Mouse (Mus musculus) cerebellum, adult 9-11 months (tissue): ENCODE data around the gene Tbx20.

Experiments
- DNase-seq: peaks from one replicate; pipeline ENCODE4 v3.0.0; 2022

The Tbx20 gene

DNA sequence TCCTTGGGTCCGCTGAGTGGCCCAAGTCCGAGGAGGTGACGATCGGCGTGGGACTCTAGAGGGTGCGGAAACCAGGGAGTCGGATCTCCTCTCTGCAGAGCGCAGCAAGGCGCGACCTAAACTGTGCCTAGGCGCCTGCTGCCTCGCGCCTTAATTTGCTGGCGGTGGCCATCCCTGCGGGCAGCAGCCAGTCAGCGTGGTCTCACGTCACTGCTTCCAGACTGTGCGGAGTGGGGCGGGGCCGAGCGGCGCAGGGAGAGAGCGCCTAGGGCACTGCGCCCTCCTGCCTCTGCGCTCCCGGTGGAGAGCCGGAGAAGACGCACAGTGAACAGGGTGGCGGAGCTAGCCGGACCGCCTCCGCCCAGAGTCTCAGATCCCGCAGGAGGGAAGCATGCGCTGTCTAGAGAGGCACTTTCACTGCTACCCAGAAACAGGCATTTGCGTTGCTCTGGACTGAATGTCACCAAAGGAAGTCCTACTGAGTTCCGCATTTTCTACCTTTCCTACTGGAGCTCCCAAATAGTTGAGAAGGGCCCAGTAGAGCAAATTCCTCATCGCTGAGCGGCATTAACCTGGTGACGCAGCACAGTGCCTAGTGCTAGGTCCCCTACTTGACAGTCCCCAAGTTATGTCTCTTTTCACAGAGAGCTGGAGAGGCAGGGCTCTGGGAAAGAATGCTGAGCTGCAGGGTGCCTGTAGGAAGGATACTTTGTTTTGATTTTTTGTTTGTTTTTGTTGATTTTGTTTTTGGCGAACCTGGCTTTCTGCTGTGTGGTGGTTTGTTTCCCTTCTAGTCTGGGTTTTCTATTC is at the start of gene Tbx20:
Gene Tbx20 (minus strand): TSS at position 144 of the 810 bp plus-strand sequence.
- DNase-seq = no peak

DNA sequence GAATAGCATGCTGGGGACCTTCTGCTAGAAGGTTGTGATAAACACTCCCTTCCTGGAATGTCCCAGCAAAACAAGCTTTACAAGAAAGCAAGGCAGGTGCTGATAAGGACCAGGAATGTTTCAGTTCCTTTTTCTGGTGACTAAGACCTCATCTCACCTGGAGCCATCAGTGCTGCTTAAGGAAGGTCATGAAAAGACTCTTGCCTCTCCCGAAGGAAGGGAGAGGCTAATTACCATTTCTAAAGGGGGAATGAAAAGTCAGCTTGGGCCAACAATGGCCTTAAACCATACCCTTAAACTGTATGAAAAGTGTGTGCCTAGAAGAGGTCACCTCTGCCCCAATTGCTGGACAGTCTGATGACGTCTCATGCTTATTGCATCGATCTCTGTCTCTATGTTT is 44.4 kb upstream of the Tbx20 start:
- no peak for DNase-seq

DNA sequence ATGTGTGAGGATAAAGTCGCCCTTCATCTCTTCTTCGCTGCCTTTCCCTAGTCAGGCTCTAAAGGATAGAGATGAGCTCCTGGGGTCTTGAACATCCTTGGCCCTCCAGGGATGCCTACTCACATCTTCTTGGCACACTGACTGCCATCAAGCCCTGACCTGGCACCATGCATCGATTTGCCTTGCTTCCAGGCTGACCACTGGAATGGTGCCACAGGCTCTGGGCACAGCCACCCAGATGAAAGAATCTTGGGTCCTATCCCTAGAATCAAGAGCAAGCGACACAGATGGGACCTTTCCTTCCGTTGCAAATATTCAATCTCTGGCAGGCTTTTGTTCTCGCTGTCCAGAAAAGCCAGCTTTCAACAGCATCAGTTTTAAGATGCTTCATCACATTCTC is 38.4 kb upstream of the Tbx20 start:
- DNase-seq = no peak

DNA sequence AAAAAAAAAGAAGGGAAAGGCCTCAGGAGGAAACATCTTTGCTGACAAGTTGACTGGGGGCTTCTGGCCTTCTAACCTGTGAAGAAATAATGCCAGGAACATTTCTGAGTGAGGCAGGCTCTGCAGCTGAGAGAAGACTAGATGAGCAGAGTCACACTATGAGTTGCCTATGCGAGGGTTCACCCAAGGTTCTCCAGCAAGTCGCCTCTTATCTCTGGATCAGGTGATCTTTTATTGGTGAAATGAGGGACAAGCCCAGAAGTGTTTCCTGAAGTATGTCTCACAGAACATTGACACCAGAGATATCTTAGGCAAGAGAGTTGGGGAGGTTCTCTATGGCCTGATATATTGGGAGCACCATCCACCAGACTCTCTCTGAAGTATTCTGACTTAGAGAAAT is 18.0 kb upstream of the Tbx20 start:
- no peak for DNase-seq

DNA sequence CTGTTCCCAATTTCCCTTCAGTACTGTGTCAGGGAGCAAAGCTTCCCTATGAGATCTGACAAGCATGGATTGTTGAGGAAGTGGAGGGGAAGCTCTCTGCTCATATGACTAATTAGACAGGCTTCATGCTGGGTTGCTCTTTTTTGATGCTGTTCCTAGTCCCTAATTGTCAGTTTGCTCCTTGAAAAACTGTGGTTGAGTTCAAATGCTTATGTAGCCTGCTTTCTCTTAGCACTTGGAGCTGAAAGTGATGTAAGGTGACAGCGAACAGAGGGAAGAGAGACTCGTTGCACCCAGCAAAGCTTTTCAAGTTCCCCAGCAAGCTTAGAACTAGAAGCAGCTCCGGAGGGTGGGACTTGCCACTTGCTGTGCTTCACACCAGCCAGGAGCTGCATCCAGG is 15.3 kb upstream of the Tbx20 start:
- no peak for DNase-seq

DNA sequence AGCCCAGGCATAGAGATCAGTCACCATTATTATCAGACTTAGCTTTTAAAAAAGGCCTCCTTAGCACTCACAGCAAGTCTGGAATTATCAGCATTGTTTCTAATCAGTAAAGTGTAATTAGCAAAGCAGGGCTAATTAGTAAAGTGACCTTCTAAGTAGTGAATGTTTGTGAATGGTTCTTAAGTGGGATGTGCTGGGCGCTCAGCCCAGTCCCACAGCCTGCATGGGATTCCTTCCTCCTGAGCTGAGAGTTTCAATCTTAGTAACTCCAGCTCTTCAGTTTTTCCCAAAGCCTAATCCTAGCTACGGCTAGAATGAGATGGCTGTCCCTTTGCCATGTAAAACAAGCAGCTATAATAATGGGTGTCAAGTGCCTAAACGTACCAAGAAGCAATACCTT is 8.2 kb upstream of the Tbx20 start:
- no peak for DNase-seq

DNA sequence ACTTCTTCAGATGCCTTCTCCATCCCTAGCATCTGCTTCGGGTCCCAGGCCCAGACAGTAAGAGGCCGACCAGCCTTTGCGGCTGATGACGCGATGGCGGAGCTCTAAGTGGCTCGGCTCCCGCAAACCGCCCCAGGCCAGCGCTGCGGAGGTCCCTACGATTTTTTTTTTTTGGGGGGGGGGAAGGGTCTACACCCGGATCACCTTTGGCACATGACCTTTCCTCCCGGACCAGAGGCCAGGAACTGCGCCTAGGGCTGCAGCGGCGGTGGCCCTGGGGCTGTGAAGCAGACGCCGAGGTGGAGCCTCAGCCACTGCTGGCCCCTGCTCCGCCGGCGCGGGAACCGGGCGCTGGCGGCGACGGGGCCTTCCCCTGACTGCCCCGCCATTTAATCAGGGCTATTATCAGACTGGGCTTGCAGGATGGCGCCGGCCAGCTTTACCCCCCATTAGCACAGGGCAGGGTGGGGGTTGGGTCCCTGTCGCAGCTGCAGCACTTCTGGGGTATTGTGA is 6.9 kb upstream of the Tbx20 start:
- DNase-seq = no peak

DNA sequence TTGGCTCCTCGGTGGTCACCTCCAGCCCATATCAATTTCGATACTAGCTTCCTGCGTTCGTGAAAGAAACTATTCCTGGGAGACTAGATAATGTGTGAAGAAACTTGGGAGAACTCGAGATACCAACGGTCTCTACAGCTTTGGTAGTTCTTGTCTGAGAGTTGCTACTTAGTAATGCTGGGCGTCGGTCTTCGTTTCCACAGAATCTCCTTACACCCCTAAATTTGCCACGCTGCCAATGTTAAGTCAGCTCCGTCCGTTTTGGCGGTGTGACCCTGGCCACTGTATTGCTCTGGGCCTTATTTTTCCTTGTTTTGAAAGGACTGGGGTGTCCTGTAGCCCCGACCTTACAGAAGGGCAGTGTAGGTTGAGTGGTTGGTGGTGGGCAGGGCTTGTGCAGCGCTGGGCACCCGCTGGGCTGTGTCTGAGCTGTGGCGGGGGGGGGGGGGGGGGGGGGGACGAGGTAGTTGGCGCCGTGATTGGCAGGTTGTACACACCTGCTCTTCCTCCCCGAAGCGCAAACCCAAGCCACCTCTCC is 6.4 kb upstream of the Tbx20 start:
- no peak for DNase-seq

DNA sequence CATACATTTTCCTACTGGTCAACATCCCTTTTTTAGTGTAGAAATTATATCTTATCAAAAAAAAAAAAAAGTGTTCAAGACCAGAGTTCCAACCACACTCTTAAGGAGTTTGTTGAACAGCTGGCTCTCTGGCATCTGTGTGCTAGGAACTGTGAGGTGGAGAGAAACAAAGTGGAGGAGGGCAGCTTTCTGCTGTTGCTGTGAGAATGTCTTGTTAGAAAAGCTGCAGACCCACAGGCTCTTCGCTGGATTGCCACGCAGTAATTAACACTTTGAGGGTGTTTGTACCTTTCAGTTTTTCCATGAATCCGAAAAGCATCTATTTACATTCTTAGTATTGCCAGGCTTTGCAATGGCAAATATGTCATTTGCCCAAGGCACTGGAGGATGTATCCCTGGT is 5.9 kb upstream of the Tbx20 start:
- DNase-seq = no peak

DNA sequence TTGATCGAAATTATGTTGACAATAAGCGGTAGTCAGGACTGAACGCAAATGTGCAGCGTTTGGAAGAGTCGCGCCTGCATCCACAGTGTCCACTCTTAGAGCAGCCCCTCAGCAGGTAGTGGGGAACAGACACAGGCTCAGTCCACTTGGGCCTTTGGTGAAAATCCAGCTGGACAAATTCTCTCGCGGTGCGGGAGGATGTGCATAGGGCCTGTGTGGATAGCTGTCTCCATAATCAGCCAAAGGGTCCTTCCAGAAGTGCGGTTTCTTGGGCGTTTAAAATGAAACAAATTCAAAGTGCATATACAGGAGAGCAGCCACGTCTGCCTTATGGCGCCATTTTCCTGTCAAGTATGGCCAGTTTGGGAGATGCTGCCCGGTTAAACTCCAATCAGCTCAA is 4.5 kb upstream of the Tbx20 start:
- no peak for DNase-seq

DNA sequence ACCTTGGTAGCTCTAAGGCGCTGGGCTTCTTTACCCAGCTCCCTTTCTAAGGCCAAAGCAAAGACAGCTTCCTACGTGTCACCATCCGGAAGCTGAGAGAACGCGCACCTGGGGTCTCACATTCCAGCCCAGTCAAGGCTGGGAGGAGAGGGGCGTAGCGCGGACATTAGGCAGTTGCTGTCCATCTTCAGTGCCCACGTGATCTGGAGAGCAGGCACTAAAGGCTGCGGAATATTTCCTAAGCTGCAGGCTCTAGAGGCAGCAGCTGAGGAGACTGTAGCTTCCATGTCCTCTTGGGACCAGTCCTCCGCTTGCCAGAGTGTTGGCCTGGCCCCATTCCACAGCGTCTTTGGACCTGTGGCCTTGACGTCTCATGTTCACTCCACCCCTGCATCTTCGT is 3.9 kb upstream of the Tbx20 start:
- DNase-seq = no peak

DNA sequence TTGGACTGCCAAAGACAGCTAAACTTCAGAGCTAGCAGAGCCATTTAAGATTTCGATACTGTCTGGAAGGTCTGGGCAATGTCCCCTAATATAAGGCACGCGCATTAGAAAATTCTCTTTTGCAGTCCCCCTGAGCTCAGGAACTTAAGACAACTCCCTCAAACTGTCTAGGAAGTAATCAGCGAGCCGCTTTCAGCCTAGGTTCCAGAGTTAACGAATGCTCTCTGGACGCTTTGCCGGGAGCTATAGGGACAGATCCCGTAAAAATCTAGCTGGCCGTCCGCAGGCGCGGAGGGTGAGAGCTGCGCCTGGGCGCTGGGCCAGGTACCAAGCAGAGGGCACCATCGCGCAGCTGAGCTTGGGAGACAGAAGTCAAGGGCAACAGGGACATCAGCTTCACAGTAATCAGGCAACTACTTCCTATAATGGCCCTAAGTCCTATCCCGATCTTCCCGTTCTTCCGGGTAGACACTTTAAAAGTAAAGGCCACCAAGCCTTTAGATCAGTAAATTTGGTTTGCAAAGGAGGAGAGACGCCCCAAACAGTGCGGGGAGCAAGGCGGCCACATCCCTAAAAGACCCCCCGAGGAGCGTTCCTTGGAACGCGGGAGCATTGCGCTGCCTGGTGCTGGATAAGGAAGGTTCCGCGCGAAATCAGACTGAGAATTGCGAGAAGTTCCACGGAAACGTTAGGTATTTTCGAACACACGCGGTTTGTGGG is 3.2 kb upstream of the Tbx20 start:
- DNase-seq = no peak

DNA sequence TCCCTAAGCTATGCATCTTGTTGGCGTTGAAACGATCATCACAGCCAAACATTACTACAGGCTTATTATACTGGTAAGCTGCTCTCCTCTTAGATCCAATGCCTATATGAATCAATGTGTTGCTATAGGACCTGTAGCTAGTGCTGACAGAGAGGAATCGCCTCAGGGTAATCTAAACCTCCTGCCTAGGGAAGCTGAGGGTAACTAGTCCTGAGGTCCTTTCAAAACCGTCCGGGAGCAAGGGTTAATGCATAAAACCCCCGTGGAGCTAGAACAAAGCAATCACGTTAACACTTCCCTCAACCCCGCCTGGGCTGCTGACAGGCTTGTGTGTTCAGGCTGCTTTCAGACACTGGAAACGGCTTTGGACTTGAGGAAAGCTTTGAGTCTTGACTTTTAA is 2.4 kb upstream of the Tbx20 start:
- no peak for DNase-seq

DNA sequence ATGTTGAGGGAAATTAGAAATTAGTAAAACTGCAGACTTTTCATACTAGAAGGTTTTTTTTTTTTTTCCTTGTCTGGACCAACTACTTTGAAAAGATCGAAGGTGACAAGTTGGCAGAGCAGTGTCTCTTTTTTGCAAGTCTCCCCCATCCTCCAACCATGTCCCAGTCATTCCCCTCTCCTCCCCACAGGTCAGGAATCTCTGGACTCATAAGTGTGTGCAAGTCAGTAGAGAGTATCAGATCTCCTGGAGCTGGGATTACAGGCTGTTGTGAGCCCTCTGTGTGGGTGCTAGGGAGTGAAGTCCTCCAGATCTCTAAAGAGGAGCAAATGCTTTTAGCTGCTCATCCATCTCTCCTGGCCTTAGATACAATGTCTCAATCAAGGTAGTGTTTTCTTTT is 1.5 kb upstream of the Tbx20 start:
- no peak for DNase-seq

DNA sequence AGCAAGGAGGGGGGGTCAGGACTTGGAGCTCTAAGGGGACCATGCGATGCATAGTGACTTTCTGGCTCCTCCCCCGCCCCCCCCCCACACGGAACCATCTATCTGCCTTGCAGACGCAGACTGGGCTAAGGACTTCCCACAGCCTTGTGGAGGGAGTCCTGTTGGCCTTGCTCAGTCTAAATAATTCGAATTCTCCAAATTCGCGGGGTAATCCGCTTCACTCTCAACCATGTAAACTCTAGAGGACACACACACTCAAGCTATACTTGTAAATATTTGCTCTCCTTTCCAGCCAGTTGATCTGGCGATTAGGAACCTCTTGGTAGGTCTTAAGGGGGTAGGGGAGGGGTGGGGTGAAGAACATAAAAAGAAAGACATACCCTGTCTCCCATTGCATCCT is 898 bp upstream of the Tbx20 start:
- no peak for DNase-seq

DNA sequence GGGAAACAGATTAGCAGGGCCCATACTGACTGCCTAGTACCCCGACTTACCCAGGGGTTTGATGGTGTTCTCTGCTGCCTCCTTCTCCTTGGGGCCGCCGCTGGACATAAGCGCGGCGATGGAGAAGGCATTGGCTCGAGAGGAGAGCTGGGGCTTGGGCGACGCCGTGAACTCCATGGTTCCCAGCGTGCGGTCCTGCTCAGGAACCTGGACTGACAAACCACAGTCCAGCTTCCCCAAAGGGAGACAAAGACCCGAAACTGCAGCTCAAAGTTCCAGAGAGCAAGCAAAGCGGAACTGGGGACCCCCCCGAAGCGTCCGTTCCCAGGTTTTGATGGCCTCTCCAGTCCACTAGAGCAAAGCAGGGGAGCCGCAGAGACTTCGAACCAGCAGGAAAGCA is 434 bp downstream of the Tbx20 start:
- DNase-seq = no peak

DNA sequence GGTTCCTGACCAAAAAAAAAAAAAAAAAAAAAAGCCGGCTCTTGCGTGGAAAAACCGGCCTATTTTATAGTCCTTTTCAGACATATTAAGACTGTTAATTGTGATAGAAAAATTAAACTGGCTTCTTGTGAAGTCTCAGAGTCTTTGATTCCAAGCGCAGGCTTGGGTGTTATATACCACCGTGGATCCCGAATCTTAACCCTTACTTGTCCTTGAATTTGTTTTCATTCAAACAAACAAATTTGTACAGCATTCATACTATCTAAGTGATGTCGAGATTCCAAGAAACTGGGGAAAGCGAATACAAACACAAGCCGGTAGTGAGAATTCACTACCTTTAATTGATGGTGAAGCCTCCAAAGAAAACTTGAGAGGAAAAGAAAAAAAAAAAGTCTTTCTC is 932 bp downstream of the Tbx20 start:
- no peak for DNase-seq

DNA sequence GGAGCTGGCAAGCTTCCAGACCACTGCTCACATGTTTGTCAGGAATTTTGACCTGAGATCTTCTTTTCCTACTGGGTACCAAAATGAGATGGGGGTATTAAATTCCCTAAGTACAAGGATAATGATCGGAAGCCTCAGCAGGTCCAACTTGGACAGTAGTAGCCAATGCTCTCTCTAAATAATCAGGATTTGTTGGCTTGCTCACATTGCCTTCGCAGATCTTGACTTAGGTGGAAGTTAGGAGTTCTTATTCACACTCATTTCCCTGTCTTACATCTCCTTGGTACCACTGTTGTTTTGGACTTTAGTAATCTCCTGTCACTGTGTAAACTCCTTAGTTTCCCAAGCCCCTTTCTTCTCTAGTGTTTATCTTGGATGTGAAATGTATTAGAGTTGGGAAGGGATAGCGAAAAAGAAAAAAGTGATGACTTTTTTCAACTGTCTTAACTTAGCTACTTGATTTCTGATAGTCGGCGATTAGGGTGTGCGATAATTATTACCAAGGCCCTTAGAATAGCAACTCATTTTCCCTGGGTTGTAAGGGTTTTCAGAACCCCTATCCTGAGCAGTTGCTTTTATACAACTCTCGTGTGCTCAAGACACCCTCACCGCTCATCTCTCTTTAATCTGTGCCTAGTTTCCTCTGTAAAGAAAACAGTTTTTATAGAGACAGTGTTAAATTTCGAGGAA is 1.5 kb downstream of the Tbx20 start:
- no peak for DNase-seq

DNA sequence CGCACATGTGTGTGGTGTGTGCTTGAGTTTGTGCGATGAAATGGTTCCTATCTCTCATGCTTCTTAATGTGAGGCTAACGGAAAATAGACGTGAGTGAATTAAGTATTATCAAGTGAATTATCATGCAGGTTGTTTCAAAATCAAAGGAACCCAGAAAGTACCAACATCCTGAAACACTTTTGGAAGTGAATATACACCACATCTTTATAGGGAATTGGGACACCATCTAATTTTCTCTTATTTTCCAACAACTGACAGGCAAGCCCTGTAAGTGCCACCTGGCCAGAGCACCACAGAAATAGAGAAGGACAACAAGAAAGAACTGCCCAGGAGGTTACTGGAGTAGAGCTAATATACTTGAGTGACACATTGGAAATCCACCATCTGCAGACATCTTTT is 2.4 kb downstream of the Tbx20 start:
- no peak for DNase-seq

DNA sequence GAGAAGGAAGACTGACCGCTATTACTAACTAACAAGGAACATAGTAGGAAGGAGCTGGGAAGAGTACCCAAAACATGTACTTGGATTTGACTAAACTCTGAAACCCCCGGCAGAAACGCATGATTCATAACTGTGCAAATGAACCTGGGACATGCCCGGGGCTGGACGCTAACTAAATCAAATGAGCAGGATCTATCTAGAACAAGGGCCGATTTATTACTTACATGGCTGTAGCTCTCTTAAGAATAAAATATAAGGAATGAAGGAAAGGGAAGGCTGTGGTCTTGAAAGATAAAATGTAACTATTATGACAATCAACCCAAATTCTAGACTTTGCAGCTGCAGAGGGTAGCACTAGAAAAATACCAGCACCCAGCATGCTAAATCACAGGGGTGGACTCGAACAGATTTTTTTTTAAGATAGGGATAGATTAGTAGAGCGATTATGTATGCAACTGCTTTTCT is 3.1 kb downstream of the Tbx20 start:
- no peak for DNase-seq

DNA sequence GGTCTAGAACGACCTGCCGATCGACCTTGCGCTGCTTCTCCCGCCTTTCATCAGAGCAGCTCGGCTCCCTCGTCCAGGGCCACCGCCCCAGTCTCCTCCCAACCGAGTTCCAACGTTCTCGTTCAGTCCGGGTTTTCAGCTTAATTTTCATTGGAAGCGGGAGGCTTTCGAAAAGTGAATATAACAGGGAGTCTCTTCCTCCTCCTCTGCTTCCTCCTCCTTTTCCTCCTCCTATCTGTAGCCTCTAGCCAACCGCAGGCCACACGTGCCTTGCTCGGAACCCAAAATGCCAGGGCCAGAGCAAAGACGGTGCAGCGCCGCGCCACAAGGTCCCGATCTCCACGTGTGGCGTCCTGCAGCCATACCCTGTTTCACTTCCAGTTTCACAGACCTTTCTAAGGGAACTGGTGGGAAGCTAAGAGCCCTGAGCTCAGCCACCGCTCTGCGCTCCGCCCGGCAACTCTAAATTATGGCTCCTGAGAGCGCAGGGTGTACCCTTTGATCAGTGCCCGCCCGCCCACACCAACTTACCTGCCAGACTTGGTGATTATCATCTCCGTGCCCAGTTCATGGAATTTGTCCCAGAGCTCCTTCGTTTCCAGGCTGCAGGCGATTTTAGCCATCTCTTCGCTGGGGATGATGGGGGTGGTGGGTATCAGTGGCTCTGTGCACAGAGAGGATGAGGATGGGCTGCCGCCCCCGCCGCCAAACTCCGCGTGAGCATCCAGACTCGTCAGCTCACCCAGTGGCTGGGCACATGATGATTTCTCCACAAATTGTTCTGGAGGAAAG is 3.8 kb downstream of the Tbx20 start:
- DNase-seq = no peak

DNA sequence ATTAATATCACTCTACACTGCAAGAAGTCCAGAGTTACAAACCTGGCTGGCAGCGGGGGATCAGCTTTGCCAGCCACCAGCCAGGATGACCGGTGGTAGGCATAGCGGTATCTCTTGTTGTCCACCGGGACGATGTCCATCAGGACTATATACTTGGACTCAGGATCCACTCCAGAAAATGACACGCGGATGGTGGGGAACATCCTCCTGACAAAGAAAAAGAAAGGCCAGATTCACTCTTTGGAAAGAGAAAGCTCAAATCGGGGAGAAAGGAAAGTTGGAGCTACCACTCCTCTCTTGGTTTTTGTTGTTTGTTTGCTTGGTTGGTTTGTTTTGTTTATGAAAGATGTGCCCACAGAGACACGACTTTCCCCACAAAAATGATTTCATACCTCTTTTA is 4.5 kb downstream of the Tbx20 start:
- no peak for DNase-seq

DNA sequence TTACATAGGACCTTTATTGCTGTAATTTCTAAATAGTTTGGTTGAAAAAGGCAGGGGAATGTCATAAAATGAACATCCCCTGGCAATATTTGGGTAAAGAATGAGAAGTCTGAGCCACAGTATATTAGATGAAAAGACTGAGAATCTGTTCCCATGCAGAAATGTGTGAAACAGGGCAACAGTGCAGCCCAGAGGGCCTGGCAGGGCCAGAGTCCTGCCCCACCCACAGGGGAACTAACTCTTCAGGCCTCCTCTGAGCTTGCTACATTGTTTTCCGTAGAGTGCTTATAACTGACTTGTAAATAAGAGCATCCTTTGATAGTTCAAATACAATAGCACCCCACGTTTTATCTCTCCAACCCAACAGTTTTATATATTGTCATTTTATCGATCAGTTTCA is 7.0 kb downstream of the Tbx20 start:
- no peak for DNase-seq
